Mouse (Mus musculus): Measurements from ENCODE around the gene Mmrn1. TPM values are rescaled to one million over a fixed set of nuclear protein-coding genes. Genes with fewer than 3 reads are reported as not detected.
A peak's percentile ranks its signal among the peaks of the same experiment; 100 is the strongest.

Gene Mmrn1
- polyA plus RNA-seq, 1 experiment from 2014 or later: 1.4 TPM

DNA sequence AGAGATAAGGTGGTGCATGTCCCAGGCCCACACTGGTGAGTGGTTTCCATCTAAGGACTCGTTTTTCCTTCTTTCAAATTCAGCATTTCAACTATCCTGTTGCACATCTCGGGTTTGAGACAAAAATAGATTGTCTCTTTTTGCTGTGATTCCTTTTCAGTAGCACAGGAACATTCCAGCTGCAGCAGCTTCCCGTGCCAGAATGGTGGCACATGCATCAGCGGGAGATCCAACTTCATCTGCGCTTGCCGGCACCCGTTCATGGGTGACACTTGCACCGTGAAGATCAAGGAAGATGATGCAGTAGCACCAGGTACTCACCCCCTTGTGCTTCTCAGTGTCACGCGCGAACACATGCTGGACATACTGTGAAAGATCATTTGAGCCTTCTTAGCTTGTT lies 62.1 kb downstream of the Mmrn1 start:
- no peak for ATAC-seq (replicated peaks; ENCODE audit: low FRiP score, low read depth)

DNA sequence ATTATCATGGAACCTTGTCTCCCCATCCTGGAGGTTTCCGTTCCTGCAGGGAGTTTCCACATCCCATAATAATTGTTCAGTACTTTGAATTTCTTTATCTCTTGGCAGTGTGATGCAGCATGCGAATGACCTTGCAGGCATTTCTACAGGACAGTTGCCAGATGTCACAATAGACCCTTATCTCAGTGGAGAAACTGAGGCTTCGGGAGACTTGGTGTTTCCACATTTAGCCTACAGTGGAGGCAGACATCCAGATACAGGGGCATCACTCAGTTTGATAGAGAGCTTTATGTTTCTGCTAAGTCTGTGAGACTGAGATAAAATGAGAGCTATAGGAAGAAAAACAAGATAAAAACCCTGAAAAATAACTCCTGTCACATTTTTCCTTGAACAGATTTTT lies 63.0 kb downstream of the Mmrn1 start:
- Histone ChIP-seq H3K4me3 (replicated peaks; ENCODE audit: low read depth, low read length) (no peak overlapping the region), H3K27ac (no peak overlapping the region), H3K36me3 (ENCODE audit: insufficient read depth, low read length) (no peaks in the 10 kb centered on the region), H3K4me2 (ENCODE audit: low read length) (no peak overlapping the region), H3K27me3 (ENCODE audit: insufficient read depth, low read length) (no peaks in the 10 kb centered on the region), H3K4me1 (replicated peaks; ENCODE audit: insufficient read depth, low read length) (no peaks in the 10 kb centered on the region), H3K9me3 (replicated peaks; ENCODE audit: low read length) (no peaks in the 10 kb centered on the region), H3K9ac (ENCODE audit: low read depth, low read length) (no peak overlapping the region)
- ATAC-seq (replicated peaks; ENCODE audit: low FRiP score, low read depth): no peak
- TF ChIP-seq CTCF (IDR thresholded peaks at IDR 0.05; ENCODE audit: low read depth): no peak
- no peak for DNase-seq (ENCODE audit: low spot score)
- WGBS: 85% methylated on average over 3 of the region's 3 CpGs

More for the DNA sequence above, 62.1 kb downstream of the Mmrn1 start:
- Histone ChIP-seq H3K36me3 (ENCODE audit: insufficient read depth, low read length) (no peaks in the 10 kb centered on the region), H3K9me3 (replicated peaks; ENCODE audit: low read length) (no peaks in the 10 kb centered on the region), H3K9ac (ENCODE audit: low read depth, low read length) (no peak overlapping the region), H3K27me3 (ENCODE audit: insufficient read depth, low read length) (no peaks in the 10 kb centered on the region), H3K4me1 (replicated peaks; ENCODE audit: insufficient read depth, low read length) (no peaks in the 10 kb centered on the region), H3K4me3 (replicated peaks; ENCODE audit: low read depth, low read length) (no peak overlapping the region), H3K4me2 (ENCODE audit: low read length) (no peak overlapping the region), H3K27ac (no peak overlapping the region)
- no peak for DNase-seq (ENCODE audit: low spot score)
- TF ChIP-seq CTCF (IDR thresholded peaks at IDR 0.05; ENCODE audit: low read depth): no peak
- 87% methylated on average over 11 of the region's 11 CpGs for WGBS

- ATAC-seq (replicated peaks; ENCODE audit: low FRiP score, low read depth) (no peak), DNase-seq (ENCODE audit: low spot score) (no peak)
- H3K4me1 ChIP-seq (replicated peaks; ENCODE audit: insufficient read depth, low read length): no peaks in the 10 kb centered on the region
- no peak overlapping the region for H3K27ac ChIP-seq
- H3K4me3 ChIP-seq (replicated peaks; ENCODE audit: low read depth, low read length): no peak overlapping the region
- no peak overlapping the region for H3K9ac ChIP-seq (ENCODE audit: low read depth, low read length)
- TF ChIP-seq CTCF (IDR thresholded peaks at IDR 0.05; ENCODE audit: low read depth): no peak
- H3K4me2 ChIP-seq (ENCODE audit: low read length): no peak overlapping the region
- H3K9me3 ChIP-seq (replicated peaks; ENCODE audit: low read length): no peaks in the 10 kb centered on the region
- no peaks in the 10 kb centered on the region for H3K27me3 ChIP-seq (ENCODE audit: insufficient read depth, low read length)
- WGBS: 97% methylated on average over 1 of the region's 1 CpGs
- no peaks in the 10 kb centered on the region for H3K36me3 ChIP-seq (ENCODE audit: insufficient read depth, low read length)
Measured at GRCm38 (mm10) chr6:60992366-60992765, 67.6 kb downstream of the Mmrn1 start.

DNA sequence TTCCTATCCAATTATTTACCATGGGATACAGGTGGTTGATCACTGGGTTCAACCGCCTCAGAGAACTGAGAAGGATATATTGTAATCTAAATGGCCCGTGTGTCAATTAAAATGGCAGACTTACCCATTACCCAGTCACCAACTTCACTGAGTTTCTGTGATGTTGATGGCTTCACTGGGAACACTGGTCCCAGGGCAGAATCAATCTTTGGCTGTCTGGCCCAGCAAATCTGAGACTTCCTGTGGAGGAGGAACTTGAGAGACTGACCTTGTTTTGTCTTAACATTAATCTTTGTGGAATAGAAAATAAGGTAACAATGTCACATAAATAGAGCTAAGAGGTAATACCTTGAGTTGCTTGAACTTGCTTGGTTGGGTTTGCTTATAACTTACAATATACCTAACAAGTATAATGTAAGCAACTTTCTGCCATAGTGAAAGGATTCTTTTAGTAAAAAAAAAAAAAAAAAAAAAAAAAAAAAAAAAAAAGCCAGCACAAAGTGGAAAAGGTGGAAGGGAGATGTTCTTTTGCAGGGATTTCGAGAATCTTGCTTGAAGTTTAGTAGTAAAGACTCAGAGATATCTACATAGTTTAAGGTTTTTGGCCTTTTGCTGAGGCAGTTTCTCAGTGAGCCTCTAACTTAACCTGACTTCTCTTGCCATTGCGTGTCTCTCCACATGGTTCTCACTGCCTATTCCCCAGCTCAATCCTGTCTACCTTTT lies 68.8 kb downstream of the Mmrn1 start:
- H3K27ac ChIP-seq: no peak overlapping the region
- H3K4me3 ChIP-seq (replicated peaks; ENCODE audit: low read depth, low read length): no peak overlapping the region
- no peak for DNase-seq (ENCODE audit: low spot score)
- H3K9me3 ChIP-seq (replicated peaks; ENCODE audit: low read length): no peaks in the 10 kb centered on the region
- H3K4me2 ChIP-seq (ENCODE audit: low read length): no peak overlapping the region
- no peaks in the 10 kb centered on the region for H3K36me3 ChIP-seq (ENCODE audit: insufficient read depth, low read length)
- no peak for ATAC-seq (replicated peaks; ENCODE audit: low FRiP score, low read depth)
- no peak for TF ChIP-seq CTCF (IDR thresholded peaks at IDR 0.05; ENCODE audit: low read depth)
- WGBS: 66% methylated on average over 4 of the region's 4 CpGs
- H3K9ac ChIP-seq (ENCODE audit: low read depth, low read length): no peak overlapping the region
- H3K4me1 ChIP-seq (replicated peaks; ENCODE audit: insufficient read depth, low read length): no peaks in the 10 kb centered on the region
- H3K27me3 ChIP-seq (ENCODE audit: insufficient read depth, low read length): no peaks in the 10 kb centered on the region

- Histone ChIP-seq H3K9ac (ENCODE audit: low read depth, low read length) (no peak overlapping the region), H3K4me2 (ENCODE audit: low read length) (peak overlapping the region; percentile 16; the same call in 1 of the 2 replicates), H3K27ac (no peak overlapping the region), H3K4me1 (replicated peaks; ENCODE audit: insufficient read depth, low read length) (no peaks in the 10 kb centered on the region), H3K9me3 (replicated peaks; ENCODE audit: low read length) (no peaks in the 10 kb centered on the region), H3K4me3 (replicated peaks; ENCODE audit: low read depth, low read length) (no peak overlapping the region), H3K27me3 (ENCODE audit: insufficient read depth, low read length) (no peaks in the 10 kb centered on the region), H3K36me3 (ENCODE audit: insufficient read depth, low read length) (no peaks in the 10 kb centered on the region)
- TF ChIP-seq CTCF (IDR thresholded peaks at IDR 0.05; ENCODE audit: low read depth): no peak
- DNase-seq (ENCODE audit: low spot score) (no peak), ATAC-seq (replicated peaks; ENCODE audit: low FRiP score, low read depth) (peak; percentile 57; the same call in 1 of the 2 replicates)
- WGBS: 25% methylated on average over 6 of the region's 6 CpGs
Measured at GRCm38 (mm10) chr6:60994114-60994513, 69.3 kb downstream of the Mmrn1 start.

DNA sequence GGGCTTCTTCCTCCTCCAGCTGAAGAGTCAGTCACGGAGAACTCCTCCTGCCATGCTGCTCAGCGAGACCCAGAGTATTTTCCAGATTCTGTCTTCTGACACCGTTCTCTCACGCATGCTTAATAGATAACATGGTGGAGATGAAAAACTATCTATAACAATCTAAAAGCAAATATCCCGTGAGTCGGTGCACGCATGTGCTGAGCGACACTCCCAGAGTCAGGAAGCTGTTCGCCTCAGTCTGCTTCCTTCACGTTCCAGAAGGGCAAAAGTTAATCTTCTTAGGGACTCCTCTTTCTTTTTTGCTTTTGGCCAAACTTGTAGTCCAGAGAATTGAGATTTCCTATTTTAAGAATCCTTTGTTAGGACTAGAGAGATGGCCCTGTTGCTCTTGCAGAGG lies 69.7 kb downstream of the Mmrn1 start:
- Histone ChIP-seq H3K36me3 (ENCODE audit: insufficient read depth, low read length) (no peaks in the 10 kb centered on the region), H3K4me2 (ENCODE audit: low read length) (peak overlapping the region; percentile 16; the same call in 1 of the 2 replicates), H3K27ac (peak overlapping the region; percentile 25; the same call in 1 of the 2 replicates), H3K4me3 (replicated peaks; ENCODE audit: low read depth, low read length) (no peak overlapping the region), H3K9me3 (replicated peaks; ENCODE audit: low read length) (no peaks in the 10 kb centered on the region), H3K27me3 (ENCODE audit: insufficient read depth, low read length) (no peaks in the 10 kb centered on the region), H3K4me1 (replicated peaks; ENCODE audit: insufficient read depth, low read length) (no peaks in the 10 kb centered on the region), H3K9ac (ENCODE audit: low read depth, low read length) (no peak overlapping the region)
- 53% methylated on average over 10 of the region's 10 CpGs for WGBS
- DNase-seq (ENCODE audit: low spot score) (no peak), ATAC-seq (replicated peaks; ENCODE audit: low FRiP score, low read depth) (no peak)
- no peak for TF ChIP-seq CTCF (IDR thresholded peaks at IDR 0.05; ENCODE audit: low read depth)
